24 mouse cellular contexts compared by ENCODE assay signal in genomic region chr2:11918070-11918469, GRCm38 (mm10).
A peak's percentile ranks its signal among the peaks of the same experiment; 100 is the strongest.
DNase-seq lines count a peak whose midpoint lies in the region; ATAC-seq and TF ChIP-seq lines count a peak whose summit lies in the region.
"Had no signal": no experiment of that assay in that cellular context is flagged by ENCODE, and none has a peak within 500 bp of the region (broad histone marks: within the 10 kb centered on the region; RNA-seq: fewer than 3 reads in every experiment).

No protein-coding gene starts in this region.

- no peak for TF ChIP-seq CTCF in stomach, postnatal 0 days (IDR thresholded peaks at IDR 0.05; ENCODE audit: low read depth)

- no peak overlapping the region for H3K27ac ChIP-seq in stomach, postnatal 0 days (replicated peaks)
- H3K27ac ChIP-seq: embryonic facial prominence, embryonic 13.5 days; embryonic facial prominence, embryonic 15.5 days; forebrain, embryonic 10.5 days; forebrain, embryonic 12.5 days had no signal

- no peaks in the 10 kb centered on the region for H3K27me3 ChIP-seq in stomach, postnatal 0 days (ENCODE audit: control insufficient read depth, insufficient read depth, low read length)
- H3K27me3 ChIP-seq: CH12.LX; embryonic facial prominence, embryonic 13.5 days; embryonic facial prominence, embryonic 15.5 days; forebrain, embryonic 12.5 days had no signal

- TF ChIP-seq EP300 in stomach, postnatal 0 days (optimal IDR thresholded peaks at IDR 0.05) = no peak

- no peaks in the 10 kb centered on the region for H3K4me1 ChIP-seq in stomach, postnatal 0 days (replicated peaks; ENCODE audit: control insufficient read depth, insufficient read depth)
- H3K4me1 ChIP-seq: embryonic facial prominence, embryonic 13.5 days; embryonic facial prominence, embryonic 15.5 days; forebrain, embryonic 10.5 days; forebrain, embryonic 12.5 days had no signal

- H3K9me3 ChIP-seq in stomach, postnatal 0 days (ENCODE audit: control insufficient read depth, low read length) = no peaks in the 10 kb centered on the region
- H3K9me3 ChIP-seq: embryonic facial prominence, embryonic 13.5 days; embryonic facial prominence, embryonic 15.5 days; forebrain, embryonic 10.5 days; forebrain, embryonic 12.5 days; G1E had no signal

- H3K36me3 ChIP-seq in stomach, postnatal 0 days (ENCODE audit: control insufficient read depth, insufficient read depth, low read length) = no peaks in the 10 kb centered on the region
- H3K36me3 ChIP-seq: embryonic facial prominence, embryonic 13.5 days; embryonic facial prominence, embryonic 15.5 days; forebrain, embryonic 10.5 days; forebrain, embryonic 12.5 days; G1E had no signal

- peak; percentile 42; the same call in 1 of the 2 replicates for ATAC-seq in common myeloid progenitor, adult 5-6 weeks (replicated peaks; ENCODE audit: low read depth, poor library complexity, severe bottlenecking)
- ATAC-seq in megakaryocyte, adult 5-6 weeks (ENCODE audit: poor library complexity, severe bottlenecking) = peak; percentile 87
- no peak for ATAC-seq in stomach, postnatal 0 days (ENCODE audit: low FRiP score, low TSS enrichment)
- ATAC-seq: forebrain, embryonic 14.5 days; forebrain, embryonic 16.5 days had no signal

- H3K4me3 ChIP-seq in stomach, postnatal 0 days (ENCODE audit: low read depth, low read length) = no peak overlapping the region
- H3K4me3 ChIP-seq: embryonic facial prominence, embryonic 13.5 days; embryonic facial prominence, embryonic 15.5 days; erythroblast, embryonic 14.5 days; forebrain, embryonic 10.5 days; forebrain, embryonic 12.5 days had no signal

- no peak overlapping the region for H3K4me2 ChIP-seq in stomach, postnatal 0 days (replicated peaks; ENCODE audit: low read depth)
- H3K4me2 ChIP-seq: embryonic facial prominence, embryonic 13.5 days; embryonic facial prominence, embryonic 15.5 days; forebrain, embryonic 12.5 days had no signal

- peak; percentile 25 for DNase-seq in 416B (ENCODE audit: low read depth)
- no peak for DNase-seq in left cerebral cortex, postnatal 10 days (ENCODE audit: extremely low spot score in 1 of 2, low spot score in 2 of 2)
- no peak for DNase-seq in stomach, postnatal 0 days (ENCODE audit: low spot score)
- no peak for DNase-seq in cerebellum, postnatal 25 days
- DNase-seq: adrenal gland, adult 2 months; adrenal gland, postnatal 10 days; adrenal gland, postnatal 25 days; cerebellum, adult 11 months; cerebellum, adult 18-20 months; cerebellum, adult 8-10 months; cerebellum, adult 9-11 months; cerebellum, postnatal 14 days; embryo, embryonic 11 days had no signal

- no peak overlapping the region for H3K9ac ChIP-seq in stomach, postnatal 0 days (ENCODE audit: low read length)
- H3K9ac ChIP-seq: embryonic facial prominence, embryonic 13.5 days; embryonic facial prominence, embryonic 15.5 days; forebrain, embryonic 12.5 days had no signal

- intact Hi-C loops in left cerebral cortex, postnatal 10 days (cut with DNase I) = no loop called here

- 76% methylated on average over 5 of the region's 5 CpGs for WGBS in stomach, postnatal 0 days
